Mouse (Mus musculus): ENCODE measurements around the gene Srgap2. TPM values are rescaled to one million over a fixed set of nuclear protein-coding genes. Genes with fewer than 3 reads are reported as not detected.
A peak's percentile ranks its signal among the peaks of the same experiment; 100 is the strongest.

Gene Srgap2
- polyA plus RNA-seq, 1 experiment from 2014 or later = 16.9 TPM

GRCm38 (mm10) chr1:131239576-131240193, 287.5 kb downstream of the Srgap2 start:
- H3K9me3 ChIP-seq = no peaks in the 10 kb centered on the region
- no peak overlapping the region for H3K9ac ChIP-seq
- WGBS = 60% methylated on average over 12 of the region's 12 CpGs
- ATAC-seq (ENCODE audit: low FRiP score, low read depth) = no peak
- H3K27me3 ChIP-seq = peaks cover 56% of the 10 kb centered on the region
- no peak overlapping the region for H3K4me3 ChIP-seq
- no peak overlapping the region for H3K27ac ChIP-seq
- H3K4me1 ChIP-seq = peaks cover 19% of the 10 kb centered on the region
- H3K4me2 ChIP-seq (replicated peaks) = no peak overlapping the region
- H3K36me3 ChIP-seq = no peaks in the 10 kb centered on the region

GRCm38 (mm10) chr1:131238931-131239381, 288.2 kb downstream of the Srgap2 start:
- Histone ChIP-seq H3K4me1 (peaks cover 15% of the 10 kb centered on the region), H3K9me3 (no peaks in the 10 kb centered on the region), H3K27me3 (peaks cover 49% of the 10 kb centered on the region), H3K27ac (no peak overlapping the region), H3K36me3 (no peaks in the 10 kb centered on the region), H3K4me2 (replicated peaks) (no peak overlapping the region), H3K4me3 (no peak overlapping the region), H3K9ac (no peak overlapping the region)
- no peak for ATAC-seq (ENCODE audit: low FRiP score, low read depth)
- WGBS = 54% methylated on average over 8 of the region's 8 CpGs

GRCm38 (mm10) chr1:131236077-131236476, 291.1 kb downstream of the Srgap2 start:
- ATAC-seq (ENCODE audit: low FRiP score, low read depth) = peak; percentile 60; the same call in 1 of the 2 replicates
- peak overlapping the region; percentile 59 for H3K27ac ChIP-seq
- no peak overlapping the region for H3K9ac ChIP-seq

More at GRCm38 (mm10) chr1:131236077-131236476, 291.1 kb downstream of the Srgap2 start:
- Histone ChIP-seq H3K9me3 (no peaks in the 10 kb centered on the region), H3K27me3 (peaks cover 20% of the 10 kb centered on the region), H3K4me1 (peaks cover 22% of the 10 kb centered on the region), H3K4me3 (no peak overlapping the region), H3K4me2 (replicated peaks) (no peak overlapping the region), H3K36me3 (no peaks in the 10 kb centered on the region)
- 26% methylated on average over 7 of the region's 7 CpGs for whole genome bisulfite sequencing

Small RNA genes within 50 kb of the gene (microRNA-seq; reads per million reads assigned to microRNA genes)
- not detected for gene Gm24273

Other genes starting within 250 kb of the Srgap2 start
- 3.5 and 3.7 TPM in 2 replicates for gene Ikbke, start 247.7 kb downstream of the Srgap2 start, polyA plus RNA-seq (2015; fragmentation: Nextera tagmentation; extraction: Ambion mirVana)
- gene Fam72a, start 551 bp upstream of the Srgap2 start, polyA plus RNA-seq (2015; fragmentation: Nextera tagmentation; extraction: Ambion mirVana) = 2.5 and 2.8 TPM in 2 replicates
- gene Avpr1b, start 71.9 kb upstream of the Srgap2 start, polyA plus RNA-seq (2015; fragmentation: Nextera tagmentation; extraction: Ambion mirVana) = not detected in 2 replicates
- gene Ctse, start 111.0 kb upstream of the Srgap2 start, polyA plus RNA-seq (2015; fragmentation: Nextera tagmentation; extraction: Ambion mirVana) = 0.14 and 0.15 TPM in 2 replicates
- 1.9 TPM in 2 replicates for gene Rab7b, start 161.3 kb upstream of the Srgap2 start, polyA plus RNA-seq (2015; fragmentation: Nextera tagmentation; extraction: Ambion mirVana)
- gene Slc26a9, start 216.7 kb upstream of the Srgap2 start, polyA plus RNA-seq (2015; fragmentation: Nextera tagmentation; extraction: Ambion mirVana) = not detected in 2 replicates

Data from limb, embryonic 13.5 days (tissue).